In genomic region chr1:119525004-119525444, GRCm38 (mm10) we compare ENCODE assay signal across 8 mouse cellular contexts. TPM values are rescaled to one million over a fixed set of nuclear protein-coding genes. Genes with fewer than 3 reads are reported as not detected.
DNase-seq lines count a peak whose midpoint lies in the region; ATAC-seq lines count a peak whose summit lies in the region.

No protein-coding gene starts in this region.

- H3K4me3 ChIP-seq in embryonic facial prominence, embryonic 13.5 days = peak overlapping the region; percentile 63
- peak overlapping the region; percentile 73 for H3K4me3 ChIP-seq in hindbrain, embryonic 10.5 days
- peak overlapping the region; percentile 65 for H3K4me3 ChIP-seq in neural tube, embryonic 13.5 days

- WGBS in embryonic facial prominence, embryonic 13.5 days = 13% methylated on average over 5 of the region's 5 CpGs
- 32% methylated on average over 5 of the region's 5 CpGs for WGBS in hindbrain, embryonic 10.5 days
- 8% methylated on average over 5 of the region's 5 CpGs for WGBS in neural tube, embryonic 13.5 days

- peak overlapping the region; percentile 81; the same call in 1 of the 2 replicates for H3K9ac ChIP-seq in embryonic facial prominence, embryonic 13.5 days
- peak overlapping the region; percentile 85 for H3K9ac ChIP-seq in neural tube, embryonic 13.5 days

- H3K4me2 ChIP-seq in embryonic facial prominence, embryonic 13.5 days = peak overlapping the region; percentile 90
- H3K4me2 ChIP-seq in neural tube, embryonic 13.5 days = peak overlapping the region; percentile 93

- H3K9me3 ChIP-seq in embryonic facial prominence, embryonic 13.5 days = peaks cover 14% of the 10 kb centered on the region; the same call in 1 of the 2 replicates
- H3K9me3 ChIP-seq in hindbrain, embryonic 10.5 days = peaks cover 17% of the 10 kb centered on the region; the same call in 1 of the 2 replicates
- H3K9me3 ChIP-seq in neural tube, embryonic 13.5 days = no peaks in the 10 kb centered on the region

- ATAC-seq in embryonic facial prominence, embryonic 13.5 days (ENCODE audit: insufficient number of reproducible peaks, insufficient read depth, low FRiP score, low TSS enrichment, low read depth) = no peak
- ATAC-seq in neural tube, embryonic 13.5 days (ENCODE audit: low read depth) = peak; percentile 1; the same call in 1 of the 2 replicates
- no peak for ATAC-seq in frontal cortex, adult (ENCODE audit: low TSS enrichment)

- no peaks in the 10 kb centered on the region for H3K27me3 ChIP-seq in embryonic facial prominence, embryonic 13.5 days
- no peaks in the 10 kb centered on the region for H3K27me3 ChIP-seq in hindbrain, embryonic 10.5 days (ENCODE audit: insufficient read depth, poor library complexity, severe bottlenecking)
- no peaks in the 10 kb centered on the region for H3K27me3 ChIP-seq in neural tube, embryonic 13.5 days

- H3K4me1 ChIP-seq in embryonic facial prominence, embryonic 13.5 days = peaks cover 20% of the 10 kb centered on the region
- H3K4me1 ChIP-seq in hindbrain, embryonic 10.5 days (replicated peaks) = peaks cover 24% of the 10 kb centered on the region
- peaks cover 37% of the 10 kb centered on the region for H3K4me1 ChIP-seq in neural tube, embryonic 13.5 days (replicated peaks)

- peak overlapping the region; percentile 82; the same call in 1 of the 2 replicates for H3K27ac ChIP-seq in embryonic facial prominence, embryonic 13.5 days
- H3K27ac ChIP-seq in hindbrain, embryonic 10.5 days = peak overlapping the region; percentile 95
- H3K27ac ChIP-seq in neural tube, embryonic 13.5 days (replicated peaks) = peak overlapping the region; percentile 88

- peak; percentile 35 for DNase-seq in retina, postnatal 1 day
- no peak for DNase-seq in retina, embryonic 14.5 days (ENCODE audit: low spot score)
- no peak for DNase-seq in hindbrain, embryonic 10.5 days (ENCODE audit: low spot score)
- DNase-seq in layer of hippocampus, postnatal 36 days = peak; percentile 32 to 38
- DNase-seq in frontal cortex, postnatal 25 days (ENCODE audit: low spot score in 2 of 2) = no peak

- H3K36me3 ChIP-seq in embryonic facial prominence, embryonic 13.5 days = peaks cover 34% of the 10 kb centered on the region
- H3K36me3 ChIP-seq in hindbrain, embryonic 10.5 days = peaks cover 36% of the 10 kb centered on the region
- peaks cover 29% of the 10 kb centered on the region for H3K36me3 ChIP-seq in neural tube, embryonic 13.5 days

RNA-seq across cellular contexts. Expression of gene Tmem185b, which starts 0.9 kb away (rescaled TPM):
- polyA plus RNA-seq in embryonic facial prominence, embryonic 13.5 days (2015; fragmentation: Nextera tagmentation; extraction: Ambion mirVana) = 23.8 and 27.1 TPM in 2 replicates
- polyA plus RNA-seq in hindbrain, embryonic 10.5 days (2016; fragmentation: Nextera tagmentation; extraction: Ambion mirVana) = 17.9 and 20.2 TPM in 2 replicates
- 10 to 100 TPM; 18.0 to 20.2 TPM for total RNA-seq in layer of hippocampus, postnatal 36 days (2021)
- 16.7 and 17.4 TPM in 2 replicates for polyA plus RNA-seq in neural tube, embryonic 13.5 days (2015; fragmentation: Nextera tagmentation; extraction: Ambion mirVana)

RNA-seq across cellular contexts. Expression of gene Ralb, which starts 20.4 kb away (rescaled TPM):
- 115 and 117 TPM in 2 replicates for polyA plus RNA-seq in embryonic facial prominence, embryonic 13.5 days (2015; fragmentation: Nextera tagmentation; extraction: Ambion mirVana)
- 96.8 and 103 TPM in 2 replicates for polyA plus RNA-seq in hindbrain, embryonic 10.5 days (2016; fragmentation: Nextera tagmentation; extraction: Ambion mirVana)
- 10 to 100 TPM; 23.3 to 23.7 TPM for total RNA-seq in layer of hippocampus, postnatal 36 days (2021)
- 78.2 and 81.4 TPM in 2 replicates for polyA plus RNA-seq in neural tube, embryonic 13.5 days (2015; fragmentation: Nextera tagmentation; extraction: Ambion mirVana)

Comparison
In these comparisons a context has a peak if more than half of its experiments do, and no peak if none do; other contexts are left out.
1. DNase-seq: peak in retina, postnatal 1 day (single experiment) and layer of hippocampus, postnatal 36 days (2 of 2); none in retina, embryonic 14.5 days (single experiment), hindbrain, embryonic 10.5 days (single experiment) and frontal cortex, postnatal 25 days (0 of 2).
2. Peak in every context shown above with its lines, with median percentiles within 50 percentile points of each other: H3K27ac ChIP-seq and H3K4me3 ChIP-seq.